Mouse (Mus musculus) ES-Bruce4 (cell line): ENCODE results near the gene Med7. TPM values are rescaled to one million over a fixed set of nuclear protein-coding genes. Genes with fewer than 3 reads are reported as not detected.

Source experiments
- H3K27ac ChIP-seq: 2 replicates; pipeline ENCODE4 v1.5.1; 2012; ENCODE audit warnings: low read length, inconsistent platforms; ENCODE audit not compliant: insufficient read depth
- H3K27me3 ChIP-seq: 2 replicates; pipeline ENCODE4 v1.6.1; 2012; ENCODE audit warnings: mild to moderate bottlenecking, low read length, inconsistent platforms; ENCODE audit not compliant: control insufficient read depth, poor library complexity, insufficient read depth, severe bottlenecking
- H3K36me3 ChIP-seq: 2 replicates; pipeline ENCODE4 v1.6.1; 2012; ENCODE audit warnings: inconsistent platforms, mild to moderate bottlenecking, low read length, moderate library complexity; ENCODE audit not compliant: control insufficient read depth, poor library complexity, insufficient read depth, severe bottlenecking
- H3K4me1 ChIP-seq: one replicate; pipeline ENCODE4 v1.8.1; 2011; ENCODE audit warnings: low read length; ENCODE audit not compliant: control insufficient read depth, insufficient read depth
- H3K4me3 ChIP-seq: 2 replicates; pipeline ENCODE4 v1.5.1; 2011; ENCODE audit warnings: low read depth, mild to moderate bottlenecking, low read length
- H3K9ac ChIP-seq: 2 replicates; pipeline ENCODE4 v1.6.1; 2012; ENCODE audit warnings: low read depth, mild to moderate bottlenecking, inconsistent platforms; ENCODE audit not compliant: poor library complexity, severe bottlenecking
- H3K9me3 ChIP-seq: replicated peaks from 2 replicates; pipeline ENCODE4 v1.6.1; 2012; ENCODE audit warnings: mild to moderate bottlenecking, low read length, inconsistent platforms; ENCODE audit not compliant: control insufficient read depth, poor library complexity, insufficient read depth, severe bottlenecking
- CTCF ChIP-seq: IDR thresholded peaks from one replicate; pipeline ENCODE4 v1.8.1; 2011; ENCODE audit warnings: low read depth, low read length
- EP300 ChIP-seq: IDR thresholded peaks from 2 replicates; pipeline ENCODE4 v1.6.1; 2011; ENCODE audit warnings: low read depth, low read length; ENCODE audit not compliant: insufficient read depth
- POLR2A ChIP-seq: IDR thresholded peaks from one replicate; pipeline ENCODE4 v1.8.1; 2011; ENCODE audit warnings: low read length; ENCODE audit not compliant: insufficient read depth
- polyA plus RNA-seq: library from polyadenylated mRNA; stranded (reverse); fragments of >200 nt; gene quantifications from 2 replicates; pipeline ENCODE4 v1.2.4, GENCODE M21; 2011; ENCODE audit warnings: low read depth; ENCODE audit not compliant: missing spikeins, insufficient read depth, insufficient read length

Gene Med7
- polyA plus RNA-seq = 48.6 and 57.4 TPM in 2 replicates

GRCm38 (mm10) chr11:46436760-46437458 lies at the start of gene Med7:
Med7 (plus strand) TSS chr11:46436925.
- H3K4me1 ChIP-seq = peaks cover 2% of the 10 kb centered on the region
- TF ChIP-seq POLR2A (peak; percentile 39), CTCF (no peak)
- H3K4me3 ChIP-seq = peak within 1 kb of the TSS; percentile 94
- H3K27ac ChIP-seq = no peak within 1 kb of the TSS
- peaks cover 23% of the 10 kb centered on the region for H3K36me3 ChIP-seq
- no peaks in the 10 kb centered on the region for H3K9me3 ChIP-seq
- peak within 1 kb of the TSS; percentile 93 for H3K9ac ChIP-seq
- no peaks in the 10 kb centered on the region for H3K27me3 ChIP-seq

DNA sequence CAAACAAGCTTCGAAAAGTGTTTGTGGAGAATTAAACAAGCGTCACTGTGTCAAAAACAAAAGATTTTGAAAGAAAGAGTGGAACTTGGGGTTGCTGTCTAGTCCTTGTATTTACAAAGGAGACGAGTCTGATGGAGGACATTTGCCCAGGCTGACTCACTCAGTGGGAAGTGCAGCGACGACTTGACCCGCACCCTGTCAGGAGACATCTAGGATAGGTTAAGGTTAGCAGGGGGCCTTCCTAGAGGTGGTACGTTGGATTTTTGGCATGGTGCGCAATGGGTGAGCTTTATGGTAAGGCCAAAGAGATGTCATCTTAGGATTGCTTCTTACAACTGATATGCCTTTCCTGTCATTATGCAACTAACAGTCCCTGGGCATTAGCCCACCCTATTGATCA lies 49.7 kb upstream of the Med7 start:
- TF ChIP-seq CTCF = no peak
- TF ChIP-seq EP300 = no peak
- TF ChIP-seq POLR2A = no peak

DNA sequence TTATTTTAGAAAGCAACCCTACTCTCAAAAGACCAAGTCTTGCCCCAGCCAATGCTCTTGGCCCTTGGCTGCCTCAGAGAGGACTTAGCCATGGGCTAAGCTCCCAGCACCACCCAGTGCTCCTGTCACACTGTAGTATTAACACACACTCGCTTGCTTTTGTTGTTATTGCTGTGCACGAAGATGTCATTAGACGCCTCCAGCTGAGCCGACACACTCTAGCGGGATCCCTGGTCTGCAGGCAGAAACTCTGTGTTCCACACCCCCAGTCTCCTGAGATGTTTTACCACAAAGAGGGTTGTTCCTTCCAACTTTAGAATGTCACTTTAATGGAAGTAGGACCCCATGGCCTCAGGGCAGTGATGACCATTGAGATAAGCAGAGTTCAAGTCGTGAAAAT lies 48.3 kb upstream of the Med7 start:
- Histone ChIP-seq H3K36me3 (no peaks in the 10 kb centered on the region), H3K27me3 (no peaks in the 10 kb centered on the region), H3K27ac (no peak overlapping the region), H3K9me3 (no peaks in the 10 kb centered on the region), H3K4me1 (no peaks in the 10 kb centered on the region), H3K9ac (no peak overlapping the region), H3K4me3 (no peak overlapping the region)
- no peak for TF ChIP-seq POLR2A

More for the DNA sequence above, 49.7 kb upstream of the Med7 start:
- no peaks in the 10 kb centered on the region for H3K9me3 ChIP-seq
- no peak overlapping the region for H3K9ac ChIP-seq
- no peak overlapping the region for H3K27ac ChIP-seq
- H3K4me1 ChIP-seq = no peaks in the 10 kb centered on the region
- no peaks in the 10 kb centered on the region for H3K36me3 ChIP-seq
- H3K27me3 ChIP-seq = no peaks in the 10 kb centered on the region
- H3K4me3 ChIP-seq = no peak overlapping the region

- Histone ChIP-seq H3K4me3 (no peak within 1 kb of the TSS), H3K36me3 (no peaks in the 10 kb centered on the region), H3K4me1 (no peaks in the 10 kb centered on the region), H3K27ac (no peak within 1 kb of the TSS), H3K9ac (no peak within 1 kb of the TSS), H3K9me3 (no peaks in the 10 kb centered on the region), H3K27me3 (no peaks in the 10 kb centered on the region)
- TF ChIP-seq CTCF (no peak), EP300 (no peak), POLR2A (no peak)
Observed at GRCm38 (mm10) chr11:46389336-46390117, 47.2 kb upstream of the Med7 start, which contains the start of gene Itk. Itk (minus strand) TSS chr11:46389515.

DNA sequence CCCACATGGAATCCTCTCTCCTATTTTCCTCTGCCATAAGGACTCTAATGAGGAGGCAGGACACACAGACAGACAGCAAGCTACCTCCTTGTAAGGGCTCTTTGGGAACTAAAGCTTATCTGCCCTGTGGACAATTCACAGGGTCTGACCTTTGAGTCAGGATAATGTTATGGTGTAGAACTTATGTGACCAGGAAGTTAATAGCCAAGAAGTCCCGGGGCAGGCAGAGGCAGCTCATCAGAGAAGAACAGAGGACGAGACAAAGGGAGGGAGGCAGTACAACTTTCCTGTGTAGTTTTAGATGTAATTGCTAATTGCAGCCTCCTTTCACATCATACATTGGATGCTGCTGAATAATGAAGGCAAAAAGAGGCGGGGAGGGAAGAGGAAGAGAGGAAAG lies 46.1 kb upstream of the Med7 start:
- no peak overlapping the region for H3K4me3 ChIP-seq
- H3K27me3 ChIP-seq = no peaks in the 10 kb centered on the region
- no peaks in the 10 kb centered on the region for H3K36me3 ChIP-seq
- TF ChIP-seq CTCF (no peak), EP300 (no peak), POLR2A (no peak)
- no peaks in the 10 kb centered on the region for H3K9me3 ChIP-seq
- H3K27ac ChIP-seq = no peak overlapping the region
- no peak overlapping the region for H3K9ac ChIP-seq
- no peaks in the 10 kb centered on the region for H3K4me1 ChIP-seq

GRCm38 (mm10) chr11:46392890-46393289 lies 43.8 kb upstream of the Med7 start:
- no peaks in the 10 kb centered on the region for H3K36me3 ChIP-seq
- no peak overlapping the region for H3K4me3 ChIP-seq

More at GRCm38 (mm10) chr11:46392890-46393289, 43.8 kb upstream of the Med7 start:
- Histone ChIP-seq H3K27ac (no peak overlapping the region), H3K4me1 (no peaks in the 10 kb centered on the region), H3K27me3 (no peaks in the 10 kb centered on the region), H3K9me3 (no peaks in the 10 kb centered on the region), H3K9ac (no peak overlapping the region)
- TF ChIP-seq CTCF = no peak
- TF ChIP-seq POLR2A = no peak
- TF ChIP-seq EP300 = no peak
